Mouse (Mus musculus) kidney, adult 18-20 months (tissue): ENCODE measurements around the gene Ndufv3.

Experiments
- DNase-seq: peaks from one replicate; pipeline ENCODE4 v3.0.0; 2021

Gene Ndufv3

GRCm38 (mm10) chr17:31519946-31520838 is at the start of gene Ndufv3, which contains the start of gene Wdr4:
Gene Ndufv3, plus strand, starts transcription at chr17:31520115.
Gene Wdr4, minus strand, starts transcription at chr17:31519980.
- DNase-seq: peak; percentile 99

- DNase-seq: no peak
Measured at GRCm38 (mm10) chr17:31470766-31471418, 49.0 kb upstream of the Ndufv3 start.

GRCm38 (mm10) chr17:31474388-31474787 is 45.5 kb upstream of the Ndufv3 start:
- no peak for DNase-seq

GRCm38 (mm10) chr17:31478606-31479005 is 41.3 kb upstream of the Ndufv3 start:
- no peak for DNase-seq

GRCm38 (mm10) chr17:31479108-31479844 is 40.6 kb upstream of the Ndufv3 start:
- DNase-seq: no peak

- no peak for DNase-seq
Measured at GRCm38 (mm10) chr17:31486616-31487198, 33.2 kb upstream of the Ndufv3 start.

- peak; percentile 36 for DNase-seq
Measured at GRCm38 (mm10) chr17:31487433-31488060, 32.4 kb upstream of the Ndufv3 start.

GRCm38 (mm10) chr17:31491355-31491754 is 28.6 kb upstream of the Ndufv3 start:
- DNase-seq: no peak

GRCm38 (mm10) chr17:31492416-31492815 is 27.5 kb upstream of the Ndufv3 start:
- DNase-seq: peak; percentile 75

GRCm38 (mm10) chr17:31494989-31495388 is 24.9 kb upstream of the Ndufv3 start:
- no peak for DNase-seq

GRCm38 (mm10) chr17:31497726-31498125 is 22.2 kb upstream of the Ndufv3 start:
- no peak for DNase-seq

GRCm38 (mm10) chr17:31499725-31500124 is 20.2 kb upstream of the Ndufv3 start:
- DNase-seq: no peak

- DNase-seq: no peak
Measured at GRCm38 (mm10) chr17:31500416-31500815, 19.5 kb upstream of the Ndufv3 start.

GRCm38 (mm10) chr17:31500908-31501307 is 19.0 kb upstream of the Ndufv3 start:
- DNase-seq: no peak

- DNase-seq: peak; percentile 41
Measured at GRCm38 (mm10) chr17:31502261-31502927, 17.5 kb upstream of the Ndufv3 start.

GRCm38 (mm10) chr17:31503337-31503736 is 16.6 kb upstream of the Ndufv3 start:
- DNase-seq: no peak

GRCm38 (mm10) chr17:31503936-31504335 is 16.0 kb upstream of the Ndufv3 start:
- no peak for DNase-seq

- DNase-seq: peak; percentile 80
Measured at GRCm38 (mm10) chr17:31505013-31505412, 14.9 kb upstream of the Ndufv3 start.

GRCm38 (mm10) chr17:31506282-31506681 is 13.6 kb upstream of the Ndufv3 start:
- DNase-seq: peak; percentile 71

- DNase-seq: no peak
Measured at GRCm38 (mm10) chr17:31510944-31511343, 9.0 kb upstream of the Ndufv3 start.

GRCm38 (mm10) chr17:31511792-31512495 is 8.0 kb upstream of the Ndufv3 start:
- peak; percentile 85 for DNase-seq
